Mouse (Mus musculus): ENCODE measurements around the gene Pimreg. TPM values are rescaled to one million over a fixed set of nuclear protein-coding genes. Genes with fewer than 3 reads are reported as not detected.

Pimreg gene
- polyA plus RNA-seq, 1 experiment from 2014 or later, result 99.0 TPM

DNA sequence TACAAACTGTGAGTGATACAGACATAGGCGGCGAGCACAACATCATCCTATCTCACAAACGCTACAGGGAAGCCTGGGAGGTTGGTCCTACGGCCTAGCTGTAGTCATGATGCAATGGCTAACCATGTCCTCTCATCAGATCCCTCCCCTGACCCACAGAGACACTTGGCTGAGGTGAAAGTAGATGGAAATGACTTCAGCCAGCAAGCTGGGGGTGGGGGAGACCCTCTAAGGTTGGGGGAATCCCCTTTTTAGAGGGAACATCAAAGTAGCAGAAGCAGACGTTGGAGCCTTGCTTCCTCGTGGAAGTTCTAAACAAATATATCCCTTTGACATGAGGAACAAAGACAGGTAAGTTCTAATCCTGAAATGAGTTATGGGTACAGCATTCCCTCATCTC, 22.6 kb downstream of the Pimreg start:
- no peaks in the 10 kb centered on the region for H3K27me3 ChIP-seq (ENCODE audit: control insufficient read depth, insufficient read depth, low read length)
- peaks cover 18% of the 10 kb centered on the region for H3K9me3 ChIP-seq (replicated peaks; ENCODE audit: control insufficient read depth, low read length)
- H3K36me3 ChIP-seq (ENCODE audit: control insufficient read depth, insufficient read depth, low read length), result no peaks in the 10 kb centered on the region
- no peak overlapping the region for H3K27ac ChIP-seq (ENCODE audit: low read depth, low read length)
- no peak overlapping the region for H3K4me2 ChIP-seq
- no peak overlapping the region for H3K9ac ChIP-seq (ENCODE audit: low read depth, low read length)
- H3K4me3 ChIP-seq (ENCODE audit: low read depth, low read length), result no peak overlapping the region
- 62% methylated on average over 6 of the region's 6 CpGs for WGBS (ENCODE audit: insufficient replicate concordance)
- H3K4me1 ChIP-seq (ENCODE audit: control insufficient read depth, insufficient read depth, low read length), result no peaks in the 10 kb centered on the region
- no peak for ATAC-seq (replicated peaks; ENCODE audit: insufficient number of reproducible peaks, low FRiP score, low TSS enrichment)

DNA sequence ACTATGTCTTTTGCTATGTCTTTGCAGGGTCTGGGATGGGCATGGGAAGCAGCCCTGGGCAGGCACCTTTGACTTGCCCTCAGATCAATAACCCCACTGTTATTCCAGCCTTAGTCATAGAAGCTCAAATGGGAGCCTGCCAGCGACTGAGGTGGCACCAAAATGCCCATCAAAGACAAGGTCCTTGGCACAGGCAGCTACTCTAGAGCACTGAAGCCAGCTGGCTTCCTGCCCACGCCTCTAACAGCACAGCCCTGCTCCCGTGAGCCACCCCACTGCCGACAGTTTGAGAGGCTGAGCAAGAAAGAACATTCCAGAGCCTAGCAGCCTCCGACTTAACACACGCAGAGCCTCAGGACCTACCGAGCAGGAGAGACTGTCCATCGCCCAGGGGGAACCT, 23.3 kb downstream of the Pimreg start:
- no peak for ATAC-seq (replicated peaks; ENCODE audit: insufficient number of reproducible peaks, low FRiP score, low TSS enrichment)
- Histone ChIP-seq H3K27ac (ENCODE audit: low read depth, low read length) (no peak overlapping the region), H3K9me3 (replicated peaks; ENCODE audit: control insufficient read depth, low read length) (peaks cover 18% of the 10 kb centered on the region), H3K36me3 (ENCODE audit: control insufficient read depth, insufficient read depth, low read length) (no peaks in the 10 kb centered on the region), H3K4me3 (ENCODE audit: low read depth, low read length) (no peak overlapping the region), H3K9ac (ENCODE audit: low read depth, low read length) (no peak overlapping the region), H3K4me1 (ENCODE audit: control insufficient read depth, insufficient read depth, low read length) (no peaks in the 10 kb centered on the region), H3K27me3 (ENCODE audit: control insufficient read depth, insufficient read depth, low read length) (no peaks in the 10 kb centered on the region), H3K4me2 (no peak overlapping the region)
- 82% methylated on average over 8 of the region's 8 CpGs for WGBS (ENCODE audit: insufficient replicate concordance)

DNA sequence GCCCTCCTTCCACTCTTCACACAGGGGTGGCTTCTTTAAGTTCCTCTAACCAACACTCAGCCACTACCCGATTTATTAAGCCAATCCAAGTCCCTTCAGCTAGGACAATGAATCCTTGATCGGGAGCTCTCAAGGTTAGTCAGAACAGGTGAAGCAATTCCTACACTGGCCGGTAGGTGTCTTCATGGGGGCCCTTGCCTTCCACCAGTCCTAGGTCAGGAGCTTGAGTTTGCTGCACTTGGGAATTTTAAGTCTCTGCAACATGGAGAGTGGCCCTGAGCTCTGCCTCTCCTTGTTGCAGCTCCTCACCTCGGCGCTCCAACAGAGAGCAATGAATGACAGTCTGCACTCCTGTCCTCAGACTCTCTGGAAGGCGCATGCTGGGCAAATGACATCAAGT, 24.5 kb downstream of the Pimreg start:
- no peak for ATAC-seq (replicated peaks; ENCODE audit: insufficient number of reproducible peaks, low FRiP score, low TSS enrichment)
- 41% methylated on average over 6 of the region's 6 CpGs for WGBS (ENCODE audit: insufficient replicate concordance)
- H3K4me3 ChIP-seq (ENCODE audit: low read depth, low read length), result no peak overlapping the region
- peaks cover 18% of the 10 kb centered on the region for H3K9me3 ChIP-seq (replicated peaks; ENCODE audit: control insufficient read depth, low read length)
- no peak overlapping the region for H3K9ac ChIP-seq (ENCODE audit: low read depth, low read length)
- H3K27me3 ChIP-seq (ENCODE audit: control insufficient read depth, insufficient read depth, low read length), result no peaks in the 10 kb centered on the region
- H3K36me3 ChIP-seq (ENCODE audit: control insufficient read depth, insufficient read depth, low read length), result no peaks in the 10 kb centered on the region
- no peaks in the 10 kb centered on the region for H3K4me1 ChIP-seq (ENCODE audit: control insufficient read depth, insufficient read depth, low read length)
- H3K4me2 ChIP-seq, result no peak overlapping the region
- H3K27ac ChIP-seq (ENCODE audit: low read depth, low read length), result no peak overlapping the region

DNA sequence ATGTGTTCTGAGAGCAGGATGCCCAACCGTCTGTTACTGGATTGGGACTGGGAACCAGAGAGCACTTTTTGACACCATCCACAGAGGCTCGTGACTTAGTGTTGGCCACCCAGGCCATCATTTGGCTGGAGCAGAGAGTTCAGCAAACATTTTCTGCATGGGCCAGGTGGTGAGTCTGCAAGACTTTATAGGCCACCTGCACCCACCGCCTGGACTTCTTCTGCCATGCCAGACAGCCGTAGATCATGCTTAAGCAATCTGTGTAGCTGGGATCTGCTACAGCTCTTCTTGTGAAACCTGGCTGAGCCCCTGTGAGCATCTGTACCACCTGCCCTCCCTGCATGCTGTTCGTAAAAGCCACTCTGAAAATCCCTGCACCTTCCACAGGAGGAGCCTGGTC, 25.5 kb downstream of the Pimreg start:
- Histone ChIP-seq H3K4me2 (no peak overlapping the region), H3K9ac (ENCODE audit: low read depth, low read length) (no peak overlapping the region), H3K4me3 (ENCODE audit: low read depth, low read length) (no peak overlapping the region), H3K9me3 (replicated peaks; ENCODE audit: control insufficient read depth, low read length) (peaks cover 18% of the 10 kb centered on the region), H3K27ac (ENCODE audit: low read depth, low read length) (no peak overlapping the region), H3K36me3 (ENCODE audit: control insufficient read depth, insufficient read depth, low read length) (no peaks in the 10 kb centered on the region), H3K4me1 (ENCODE audit: control insufficient read depth, insufficient read depth, low read length) (no peaks in the 10 kb centered on the region), H3K27me3 (ENCODE audit: control insufficient read depth, insufficient read depth, low read length) (no peaks in the 10 kb centered on the region)
- no peak for ATAC-seq (replicated peaks; ENCODE audit: insufficient number of reproducible peaks, low FRiP score, low TSS enrichment)
- WGBS (ENCODE audit: insufficient replicate concordance), result 77% methylated on average over 5 of the region's 5 CpGs

DNA sequence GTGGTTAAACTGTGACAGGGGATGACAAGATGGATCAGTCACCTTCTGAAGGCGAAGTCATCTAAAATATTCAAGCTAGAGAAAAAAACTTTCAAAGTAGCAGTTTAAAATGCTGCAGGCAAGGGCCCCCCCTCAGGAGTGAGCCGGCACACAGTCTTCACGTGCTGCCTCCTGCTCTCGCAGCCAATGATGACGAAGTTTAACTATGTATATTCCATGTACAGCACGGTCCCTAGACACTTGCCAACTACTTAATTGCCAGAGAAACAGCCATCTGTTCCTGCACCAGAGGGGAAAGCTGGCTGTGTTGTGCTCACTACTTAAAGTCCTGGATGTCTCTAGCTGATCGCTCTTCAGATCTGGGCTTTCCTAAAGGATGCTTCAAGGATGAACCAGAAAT, 26.2 kb downstream of the Pimreg start:
- ATAC-seq (replicated peaks; ENCODE audit: insufficient number of reproducible peaks, low FRiP score, low TSS enrichment), result no peak
- Histone ChIP-seq H3K36me3 (ENCODE audit: control insufficient read depth, insufficient read depth, low read length) (no peaks in the 10 kb centered on the region), H3K27me3 (ENCODE audit: control insufficient read depth, insufficient read depth, low read length) (no peaks in the 10 kb centered on the region), H3K4me1 (ENCODE audit: control insufficient read depth, insufficient read depth, low read length) (no peaks in the 10 kb centered on the region), H3K9ac (ENCODE audit: low read depth, low read length) (no peak overlapping the region), H3K9me3 (replicated peaks; ENCODE audit: control insufficient read depth, low read length) (peaks cover 18% of the 10 kb centered on the region), H3K4me3 (ENCODE audit: low read depth, low read length) (no peak overlapping the region), H3K27ac (ENCODE audit: low read depth, low read length) (no peak overlapping the region), H3K4me2 (no peak overlapping the region)
- WGBS (ENCODE audit: insufficient replicate concordance), result 76% methylated on average over 7 of the region's 7 CpGs

DNA sequence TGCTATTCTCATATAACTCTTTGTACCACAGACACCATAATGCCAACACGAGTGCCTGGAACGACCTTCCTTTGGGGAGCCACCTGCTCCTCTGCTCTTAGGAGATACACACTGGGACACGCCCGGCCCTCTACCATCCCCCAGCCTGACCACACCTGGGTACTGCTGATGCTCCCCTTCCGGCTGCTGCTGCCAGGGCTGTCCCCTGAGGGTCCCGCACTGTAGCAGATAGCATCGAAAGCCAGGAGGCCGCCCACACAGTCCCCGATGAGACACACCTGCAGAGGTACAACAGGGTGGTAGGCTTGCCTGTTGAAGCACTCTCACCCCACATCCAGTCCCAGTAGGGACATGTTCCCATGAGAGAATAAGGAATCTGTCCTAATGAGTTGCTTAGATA, 28.9 kb downstream of the Pimreg start:
- WGBS (ENCODE audit: insufficient replicate concordance), result 83% methylated on average over 9 of the region's 9 CpGs
- no peak overlapping the region for H3K4me2 ChIP-seq

DNA sequence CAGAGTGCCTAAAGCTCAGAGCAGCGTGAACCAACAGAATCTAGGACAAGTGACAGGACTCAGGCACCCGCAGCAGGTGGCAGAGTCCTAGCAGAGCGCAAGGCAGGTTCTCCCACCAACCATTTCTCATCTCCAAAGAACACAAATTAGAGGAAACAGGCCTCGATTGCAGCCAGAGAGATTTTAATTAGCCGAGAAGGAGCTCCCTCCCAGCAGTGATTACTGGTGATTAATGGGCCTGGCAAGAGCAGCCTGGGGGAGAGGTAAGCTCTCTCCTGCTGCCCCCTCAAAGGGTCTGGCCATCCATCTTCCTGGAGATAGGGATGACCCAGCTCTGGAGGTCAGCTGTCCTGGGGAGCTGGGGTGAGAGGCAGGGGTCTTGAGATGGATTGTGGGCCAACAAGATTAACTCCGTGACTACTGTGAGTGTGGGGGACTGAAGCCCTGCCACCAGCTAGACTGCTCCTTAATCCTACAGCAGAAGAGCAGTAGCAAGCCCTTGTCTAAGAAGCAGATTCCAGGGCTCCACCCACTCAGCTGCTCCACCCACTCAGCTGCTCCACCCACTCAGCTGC, 30.6 kb downstream of the Pimreg start:
- WGBS (ENCODE audit: insufficient replicate concordance), result 45% methylated on average over 6 of the region's 6 CpGs
- no peak overlapping the region for H3K9ac ChIP-seq (ENCODE audit: low read depth, low read length)
- no peaks in the 10 kb centered on the region for H3K9me3 ChIP-seq (replicated peaks; ENCODE audit: control insufficient read depth, low read length)
- no peak overlapping the region for H3K4me2 ChIP-seq
- H3K36me3 ChIP-seq (ENCODE audit: control insufficient read depth, insufficient read depth, low read length), result no peaks in the 10 kb centered on the region
- no peak overlapping the region for H3K27ac ChIP-seq (ENCODE audit: low read depth, low read length)
- no peaks in the 10 kb centered on the region for H3K4me1 ChIP-seq (ENCODE audit: control insufficient read depth, insufficient read depth, low read length)
- no peak overlapping the region for H3K4me3 ChIP-seq (ENCODE audit: low read depth, low read length)
- peaks cover 3% of the 10 kb centered on the region for H3K27me3 ChIP-seq (ENCODE audit: control insufficient read depth, insufficient read depth, low read length)
- no peak for ATAC-seq (replicated peaks; ENCODE audit: insufficient number of reproducible peaks, low FRiP score, low TSS enrichment)

More for the DNA sequence above, 28.9 kb downstream of the Pimreg start:
- Histone ChIP-seq H3K27ac (ENCODE audit: low read depth, low read length) (no peak overlapping the region), H3K4me3 (ENCODE audit: low read depth, low read length) (no peak overlapping the region), H3K9ac (ENCODE audit: low read depth, low read length) (no peak overlapping the region), H3K36me3 (ENCODE audit: control insufficient read depth, insufficient read depth, low read length) (no peaks in the 10 kb centered on the region), H3K9me3 (replicated peaks; ENCODE audit: control insufficient read depth, low read length) (no peaks in the 10 kb centered on the region), H3K4me1 (ENCODE audit: control insufficient read depth, insufficient read depth, low read length) (no peaks in the 10 kb centered on the region), H3K27me3 (ENCODE audit: control insufficient read depth, insufficient read depth, low read length) (peaks cover 3% of the 10 kb centered on the region; the same call in 1 of the 2 replicates)
- no peak for ATAC-seq (replicated peaks; ENCODE audit: insufficient number of reproducible peaks, low FRiP score, low TSS enrichment)

DNA sequence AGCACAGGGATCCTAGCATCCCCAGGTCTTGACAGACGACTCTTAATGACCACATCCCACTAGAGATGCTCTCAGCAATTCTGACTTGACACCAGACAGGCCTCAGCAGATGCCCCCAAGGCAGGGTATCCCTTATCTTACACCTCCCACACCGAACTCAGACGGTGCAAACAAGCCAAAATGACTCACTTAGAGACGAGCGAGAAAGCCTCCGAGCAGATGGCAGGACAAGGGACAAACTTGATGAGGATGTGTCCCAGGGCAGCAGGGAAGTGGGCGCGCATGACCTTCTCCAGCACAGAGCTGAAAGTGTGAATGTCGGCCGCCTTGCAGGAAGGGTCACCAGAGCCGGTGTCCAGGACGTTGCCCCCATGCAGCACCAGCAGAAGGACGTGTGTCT, 32.4 kb downstream of the Pimreg start:
- no peak for ATAC-seq (replicated peaks; ENCODE audit: insufficient number of reproducible peaks, low FRiP score, low TSS enrichment)

DNA sequence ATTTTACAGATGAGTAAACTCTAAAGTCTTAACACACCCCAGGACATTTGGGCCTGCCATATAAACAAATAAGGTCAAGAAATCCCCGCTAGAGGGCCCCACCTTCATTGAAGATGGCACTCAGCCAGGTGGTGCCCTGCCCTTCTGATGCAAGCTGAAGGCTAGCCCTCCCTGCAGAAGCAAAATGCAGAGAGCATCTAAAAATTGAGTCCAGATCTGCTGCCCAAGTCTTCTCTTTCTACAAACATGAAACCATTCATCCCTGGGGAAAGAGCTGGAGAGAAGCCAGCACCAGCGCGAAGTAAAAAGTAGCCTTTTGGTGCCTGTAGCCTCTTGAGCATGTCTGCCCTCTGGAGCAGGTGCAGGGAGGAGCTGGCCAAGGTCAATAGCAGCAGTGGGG, 36.2 kb downstream of the Pimreg start:
- 37% methylated on average over 3 of the region's 3 CpGs for WGBS (ENCODE audit: insufficient replicate concordance)
- no peak for ATAC-seq (replicated peaks; ENCODE audit: insufficient number of reproducible peaks, low FRiP score, low TSS enrichment)
- Histone ChIP-seq H3K27ac (ENCODE audit: low read depth, low read length) (no peak overlapping the region), H3K4me1 (ENCODE audit: control insufficient read depth, insufficient read depth, low read length) (no peaks in the 10 kb centered on the region), H3K27me3 (ENCODE audit: control insufficient read depth, insufficient read depth, low read length) (peaks cover 3% of the 10 kb centered on the region), H3K9me3 (replicated peaks; ENCODE audit: control insufficient read depth, low read length) (no peaks in the 10 kb centered on the region), H3K4me3 (ENCODE audit: low read depth, low read length) (no peak overlapping the region), H3K9ac (ENCODE audit: low read depth, low read length) (no peak overlapping the region), H3K36me3 (ENCODE audit: control insufficient read depth, insufficient read depth, low read length) (no peaks in the 10 kb centered on the region), H3K4me2 (no peak overlapping the region)

More for the DNA sequence above, 32.4 kb downstream of the Pimreg start:
- Histone ChIP-seq H3K9ac (ENCODE audit: low read depth, low read length) (no peak overlapping the region), H3K4me1 (ENCODE audit: control insufficient read depth, insufficient read depth, low read length) (no peaks in the 10 kb centered on the region), H3K27me3 (ENCODE audit: control insufficient read depth, insufficient read depth, low read length) (peaks cover 3% of the 10 kb centered on the region), H3K4me2 (no peak overlapping the region), H3K36me3 (ENCODE audit: control insufficient read depth, insufficient read depth, low read length) (no peaks in the 10 kb centered on the region), H3K4me3 (ENCODE audit: low read depth, low read length) (no peak overlapping the region), H3K27ac (ENCODE audit: low read depth, low read length) (no peak overlapping the region), H3K9me3 (replicated peaks; ENCODE audit: control insufficient read depth, low read length) (no peaks in the 10 kb centered on the region)
- 54% methylated on average over 13 of the region's 13 CpGs for WGBS (ENCODE audit: insufficient replicate concordance)

Data from heart, embryonic 11.5 days (tissue).